Mouse (Mus musculus): ENCODE results near the gene Card11. TPM values are rescaled to one million over a fixed set of nuclear protein-coding genes. Genes with fewer than 3 reads are reported as not detected.
A peak's percentile ranks its signal among the peaks of the same experiment; 100 is the strongest.

Card11 gene
- total and polyA plus RNA-seq, 3 experiments, result 0.23 to 0.82 (median 0.80) TPM

DNA sequence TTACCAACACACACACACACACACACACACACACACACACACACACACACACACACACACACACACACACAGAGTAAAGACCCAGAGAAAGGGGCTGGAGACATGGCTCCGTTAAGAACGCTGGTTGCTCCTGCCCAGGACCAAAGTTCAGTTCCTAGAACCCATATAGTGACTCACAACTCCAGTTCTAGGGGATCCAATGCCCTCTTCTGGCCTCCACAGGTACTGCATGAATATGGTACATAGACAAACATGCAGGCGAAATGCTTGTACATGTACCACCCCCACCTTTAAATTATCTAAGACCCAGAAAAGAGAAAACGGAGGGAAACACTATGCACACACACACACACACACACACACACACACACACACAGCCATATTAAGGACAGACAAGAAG lies 43.3 kb downstream of the Card11 start:
- H3K4me1 ChIP-seq (ENCODE audit: control insufficient read depth, insufficient read depth, low read length), result no peaks in the 10 kb centered on the region
- WGBS, result 81% methylated on average over 4 of the region's 4 CpGs
- no peaks in the 10 kb centered on the region for H3K79me2 ChIP-seq (replicated peaks; ENCODE audit: control insufficient read depth, insufficient read depth, low read length)

DNA sequence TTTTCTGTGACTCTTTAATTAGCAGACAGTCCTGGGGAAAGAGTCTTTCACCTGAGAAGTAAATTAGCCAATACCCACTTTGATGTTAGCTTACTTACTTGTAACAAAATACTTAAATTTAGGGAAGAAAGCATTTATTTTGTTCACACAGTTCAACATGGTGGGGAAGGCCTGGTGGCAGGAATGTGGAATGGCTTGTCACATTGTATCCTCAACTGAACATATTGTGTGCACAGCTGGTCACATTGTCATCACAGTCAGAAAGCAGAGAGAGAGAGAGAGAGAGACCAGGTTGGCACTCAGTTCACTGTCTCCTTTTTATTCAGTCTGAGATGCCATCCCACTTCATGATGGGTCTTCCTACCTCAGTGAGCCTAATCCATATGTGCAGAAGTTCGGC lies 44.7 kb downstream of the Card11 start:
- Histone ChIP-seq H3K79me2 (replicated peaks; ENCODE audit: control insufficient read depth, insufficient read depth, low read length) (no peaks in the 10 kb centered on the region), H3K9ac (ENCODE audit: low read depth, low read length) (no peak overlapping the region), H3K4me1 (ENCODE audit: control insufficient read depth, insufficient read depth, low read length) (no peaks in the 10 kb centered on the region), H3K4me3 (no peak overlapping the region), H3K36me3 (ENCODE audit: control insufficient read depth, insufficient read depth, low read length) (no peaks in the 10 kb centered on the region), H3K27me3 (ENCODE audit: control insufficient read depth, insufficient read depth, low read length) (no peaks in the 10 kb centered on the region), H3K27ac (no peak overlapping the region)
- no peak for DNase-seq
- WGBS, result 100% methylated on average over 1 of the region's 1 CpGs
- TF ChIP-seq POLR2A (IDR thresholded peaks at IDR 0.05; ENCODE audit: insufficient read depth, low read depth, low read length) (no peak), CTCF (IDR thresholded peaks at IDR 0.05) (no peak), EP300 (IDR thresholded peaks at IDR 0.05; ENCODE audit: insufficient read depth, low read depth, low read length) (no peak)
- intact Hi-C loops (cut with DNase I), result no loop called here

More for the DNA sequence above, 43.3 kb downstream of the Card11 start:
- H3K9ac ChIP-seq (ENCODE audit: low read depth, low read length), result no peak overlapping the region
- no peak overlapping the region for H3K4me3 ChIP-seq
- intact Hi-C loops (cut with DNase I), result no loop called here
- no peaks in the 10 kb centered on the region for H3K36me3 ChIP-seq (ENCODE audit: control insufficient read depth, insufficient read depth, low read length)
- no peak for DNase-seq
- no peaks in the 10 kb centered on the region for H3K27me3 ChIP-seq (ENCODE audit: control insufficient read depth, insufficient read depth, low read length)
- H3K27ac ChIP-seq, result no peak overlapping the region
- TF ChIP-seq EP300 (IDR thresholded peaks at IDR 0.05; ENCODE audit: insufficient read depth, low read depth, low read length) (no peak), CTCF (IDR thresholded peaks at IDR 0.05) (peak; percentile 34), POLR2A (IDR thresholded peaks at IDR 0.05; ENCODE audit: insufficient read depth, low read depth, low read length) (no peak)

DNA sequence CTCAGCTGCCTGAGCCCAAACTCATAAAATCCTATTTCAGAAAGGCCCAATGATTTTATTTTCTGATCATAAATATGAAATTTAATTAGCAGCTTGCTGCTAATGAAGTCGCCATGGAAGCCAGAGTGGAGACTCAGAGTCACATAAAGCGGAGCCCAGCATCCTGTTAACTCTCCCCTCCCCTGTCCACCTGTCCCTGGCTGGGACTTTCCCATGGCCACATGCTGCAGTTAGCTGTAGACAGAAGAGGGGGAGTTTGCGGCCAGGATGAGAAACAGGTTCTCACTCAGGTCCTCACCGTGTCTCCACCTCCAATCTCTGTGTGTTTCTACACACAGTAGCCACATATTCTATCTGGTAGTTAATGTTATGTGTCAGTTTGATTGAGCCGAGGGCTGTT lies 48.6 kb downstream of the Card11 start:
- H3K27me3 ChIP-seq (ENCODE audit: control insufficient read depth, insufficient read depth, low read length), result no peaks in the 10 kb centered on the region
- intact Hi-C loops (cut with DNase I), result no loop called here
- WGBS, result 77% methylated on average over 5 of the region's 5 CpGs
- H3K79me2 ChIP-seq (replicated peaks; ENCODE audit: control insufficient read depth, insufficient read depth, low read length), result no peaks in the 10 kb centered on the region
- no peak overlapping the region for H3K9ac ChIP-seq (ENCODE audit: low read depth, low read length)
- H3K4me1 ChIP-seq (ENCODE audit: control insufficient read depth, insufficient read depth, low read length), result no peaks in the 10 kb centered on the region
- H3K4me3 ChIP-seq, result no peak overlapping the region
- H3K27ac ChIP-seq, result no peak overlapping the region
- no peaks in the 10 kb centered on the region for H3K36me3 ChIP-seq (ENCODE audit: control insufficient read depth, insufficient read depth, low read length)
- TF ChIP-seq POLR2A (IDR thresholded peaks at IDR 0.05; ENCODE audit: insufficient read depth, low read depth, low read length) (no peak), CTCF (IDR thresholded peaks at IDR 0.05) (no peak), EP300 (IDR thresholded peaks at IDR 0.05; ENCODE audit: insufficient read depth, low read depth, low read length) (no peak)
- peak in 1 of 2 experiments; percentile 9 for DNase-seq

DNA sequence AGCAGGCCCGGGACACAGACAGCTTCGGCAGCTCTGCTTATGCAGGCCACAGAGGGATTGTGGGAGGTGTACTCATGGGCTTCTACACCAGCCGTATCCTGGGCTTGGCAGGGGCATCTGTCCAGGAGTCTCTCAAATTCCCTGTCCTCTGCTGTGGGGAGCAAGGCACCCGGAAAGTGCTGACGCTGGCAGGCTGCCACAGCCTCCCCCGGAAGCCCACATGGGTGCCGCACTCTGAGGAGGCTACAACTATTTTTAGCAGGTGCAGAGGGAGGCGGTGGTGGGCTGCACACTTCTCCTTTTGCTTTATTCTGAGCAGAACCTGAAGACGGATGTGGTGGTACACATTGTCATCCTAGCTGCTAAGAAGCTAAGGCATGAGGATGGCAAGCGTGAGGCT lies 52.4 kb downstream of the Card11 start:
- no peaks in the 10 kb centered on the region for H3K79me2 ChIP-seq (replicated peaks; ENCODE audit: control insufficient read depth, insufficient read depth, low read length)
- intact Hi-C loops (cut with DNase I), result no loop called here
- H3K4me1 ChIP-seq (ENCODE audit: control insufficient read depth, insufficient read depth, low read length), result no peaks in the 10 kb centered on the region
- DNase-seq, result peak in 1 of 2 experiments; percentile 65
- H3K9ac ChIP-seq (ENCODE audit: low read depth, low read length), result no peak overlapping the region
- no peaks in the 10 kb centered on the region for H3K36me3 ChIP-seq (ENCODE audit: control insufficient read depth, insufficient read depth, low read length)
- no peaks in the 10 kb centered on the region for H3K27me3 ChIP-seq (ENCODE audit: control insufficient read depth, insufficient read depth, low read length)
- WGBS, result 31% methylated on average over 10 of the region's 10 CpGs
- TF ChIP-seq CTCF (IDR thresholded peaks at IDR 0.05) (no peak), EP300 (IDR thresholded peaks at IDR 0.05; ENCODE audit: insufficient read depth, low read depth, low read length) (no peak), POLR2A (IDR thresholded peaks at IDR 0.05; ENCODE audit: insufficient read depth, low read depth, low read length) (no peak)
- no peak overlapping the region for H3K27ac ChIP-seq
- no peak overlapping the region for H3K4me3 ChIP-seq

DNA sequence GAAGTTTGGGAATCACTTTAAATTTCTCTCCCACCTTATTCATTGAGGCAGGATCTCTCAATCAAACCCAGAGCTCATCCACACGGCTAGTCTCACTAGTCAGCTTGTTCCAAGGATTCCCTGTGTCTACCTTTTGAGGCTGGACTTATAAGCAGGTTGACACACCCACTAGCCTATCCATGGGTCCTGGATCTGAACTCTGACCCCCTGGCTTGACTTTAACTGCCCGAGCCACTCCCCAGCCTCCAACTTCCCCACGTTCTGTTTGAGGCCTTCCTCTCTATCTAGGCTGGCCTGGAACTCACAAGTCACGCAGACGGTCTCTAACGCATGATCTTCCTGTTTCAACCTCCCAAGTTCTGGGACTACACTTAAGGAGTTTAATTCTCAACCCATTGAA lies 54.3 kb downstream of the Card11 start:
- Histone ChIP-seq H3K4me1 (ENCODE audit: control insufficient read depth, insufficient read depth, low read length) (no peaks in the 10 kb centered on the region), H3K36me3 (ENCODE audit: control insufficient read depth, insufficient read depth, low read length) (no peaks in the 10 kb centered on the region), H3K9ac (ENCODE audit: low read depth, low read length) (no peak overlapping the region), H3K27ac (no peak overlapping the region), H3K27me3 (ENCODE audit: control insufficient read depth, insufficient read depth, low read length) (no peaks in the 10 kb centered on the region), H3K4me3 (no peak overlapping the region), H3K79me2 (replicated peaks; ENCODE audit: control insufficient read depth, insufficient read depth, low read length) (no peaks in the 10 kb centered on the region)
- intact Hi-C loops (cut with DNase I), result no loop called here
- no peak for TF ChIP-seq CTCF (IDR thresholded peaks at IDR 0.05)
- no peak for TF ChIP-seq POLR2A (IDR thresholded peaks at IDR 0.05; ENCODE audit: insufficient read depth, low read depth, low read length)
- TF ChIP-seq EP300 (IDR thresholded peaks at IDR 0.05; ENCODE audit: insufficient read depth, low read depth, low read length), result no peak
- WGBS, result 79% methylated on average over 6 of the region's 6 CpGs
- no peak for DNase-seq

DNA sequence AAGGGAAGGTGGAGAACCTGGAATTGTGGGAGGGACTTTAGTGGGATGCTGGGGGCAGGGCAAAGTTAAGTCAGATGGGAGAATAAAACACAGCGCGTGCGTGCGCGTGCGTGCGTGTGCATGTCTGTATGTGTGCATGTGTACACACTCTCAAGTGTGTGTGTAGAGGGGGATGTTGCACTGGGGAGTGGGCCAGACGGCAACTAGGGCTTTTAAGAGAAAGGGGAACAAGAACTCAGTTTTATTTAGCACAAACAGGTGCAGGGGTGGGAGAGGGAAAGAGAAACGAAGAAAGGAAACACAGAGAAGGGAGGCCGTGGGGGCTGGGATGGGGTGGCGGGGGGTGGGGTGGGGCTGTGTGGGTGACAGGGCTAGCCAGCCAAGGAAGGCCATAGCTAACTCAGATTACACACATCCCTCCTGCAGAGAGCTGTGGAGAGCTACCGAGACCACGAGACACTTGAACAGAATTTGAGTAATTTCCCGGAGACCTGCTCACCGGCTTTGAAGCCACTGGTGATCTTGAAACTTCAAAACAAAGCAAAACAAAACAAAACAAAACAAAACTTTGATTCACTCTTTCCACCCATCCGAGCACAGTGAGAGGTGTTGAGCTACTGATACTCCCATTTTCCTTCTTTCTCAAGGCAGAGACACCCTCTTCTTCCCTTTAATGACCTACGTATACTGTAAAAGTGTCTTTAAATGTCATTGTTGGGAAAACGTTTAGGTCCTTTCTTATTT lies 55.8 kb downstream of the Card11 start:
- Histone ChIP-seq H3K9ac (ENCODE audit: low read depth, low read length) (no peak overlapping the region), H3K27ac (no peak overlapping the region), H3K4me1 (ENCODE audit: control insufficient read depth, insufficient read depth, low read length) (no peaks in the 10 kb centered on the region), H3K4me3 (no peak overlapping the region), H3K79me2 (replicated peaks; ENCODE audit: control insufficient read depth, insufficient read depth, low read length) (no peaks in the 10 kb centered on the region), H3K36me3 (ENCODE audit: control insufficient read depth, insufficient read depth, low read length) (no peaks in the 10 kb centered on the region), H3K27me3 (ENCODE audit: control insufficient read depth, insufficient read depth, low read length) (no peaks in the 10 kb centered on the region)
- no peak for TF ChIP-seq POLR2A (IDR thresholded peaks at IDR 0.05; ENCODE audit: insufficient read depth, low read depth, low read length)
- TF ChIP-seq CTCF (IDR thresholded peaks at IDR 0.05), result no peak
- TF ChIP-seq EP300 (IDR thresholded peaks at IDR 0.05; ENCODE audit: insufficient read depth, low read depth, low read length), result no peak
- WGBS, result 80% methylated on average over 18 of the region's 18 CpGs
- no peak for DNase-seq
- intact Hi-C loops (cut with DNase I), result no loop called here

Measured in heart, adult 2 months (tissue).